Mouse (Mus musculus) liver, postnatal 0 days (tissue): ENCODE data around the gene Osbpl2. TPM values are rescaled to one million over a fixed set of nuclear protein-coding genes. Genes with fewer than 3 reads are reported as not detected.

Experiments used
- ATAC-seq: fragments of 200-750 bp; cut with Nextera tagmentation; 2 replicates; pipeline ENCODE4 v1.8.0; 2017; ENCODE audit warnings: mild to moderate bottlenecking, moderate library complexity
- DNase-seq: peaks from one replicate; pipeline ENCODE4 v3.0.0-alpha.2; 2016
- H3K27ac ChIP-seq: fragments of 300-500 bp; sonication (generic); 2 replicates; pipeline ENCODE4 v1.5.1; 2014; ENCODE audit warnings: antibody characterized with exemption, moderate library complexity, mild to moderate bottlenecking, low read depth
- H3K27me3 ChIP-seq: fragments of 300-500 bp; sonication (generic); 2 replicates; pipeline ENCODE4 v1.6.1; 2014; ENCODE audit warnings: low read length, control low read depth, mixed read lengths; ENCODE audit not compliant: insufficient read depth
- H3K36me3 ChIP-seq: fragments of 300-500 bp; sonication (generic); replicated peaks from 2 replicates; pipeline ENCODE4 v1.6.1; 2014; ENCODE audit warnings: mild to moderate bottlenecking, control low read depth, low read length, moderate library complexity, mixed read lengths; ENCODE audit not compliant: insufficient read depth
- H3K4me1 ChIP-seq: fragments of 300-500 bp; sonication (generic); 2 replicates; pipeline ENCODE4 v1.6.1; 2014; ENCODE audit warnings: antibody characterized with exemption, mild to moderate bottlenecking, control low read depth; ENCODE audit not compliant: insufficient read depth
- H3K4me2 ChIP-seq: fragments of 300-500 bp; sonication (generic); 2 replicates; pipeline ENCODE4 v1.6.1; 2014; ENCODE audit warnings: low read depth, mild to moderate bottlenecking, low read length, moderate library complexity, mixed read lengths
- H3K4me3 ChIP-seq: fragments of 300-500 bp; sonication (generic); 2 replicates; pipeline ENCODE4 v1.5.1; 2014; ENCODE audit warnings: low read depth, low read length
- H3K9ac ChIP-seq: fragments of 300-500 bp; sonication (generic); replicated peaks from 2 replicates; pipeline ENCODE4 v1.6.1; 2014; ENCODE audit warnings: mild to moderate bottlenecking, moderate library complexity
- H3K9me3 ChIP-seq: fragments of 300-500 bp; sonication (generic); 2 replicates; pipeline ENCODE4 v1.6.1; 2016; ENCODE audit warnings: mild to moderate bottlenecking, control low read depth, low read length, mixed read lengths
- CTCF ChIP-seq: sonication (generic); IDR thresholded peaks from 2 replicates; pipeline ENCODE4 v1.5.1; 2016; ENCODE audit warnings: antibody characterized with exemption, low read depth
- EP300 ChIP-seq: IDR thresholded peaks from 2 replicates; pipeline ENCODE4 v1.6.1; 2016; ENCODE audit warnings: antibody characterized with exemption, low read depth, mild to moderate bottlenecking
- WGBS: fragments of 180-500 bp; shearing (Covaris S2); extraction: QIAGEN DNeasy Blood & Tissue Kit; methylation state at CpG from one replicate; pipeline ENCODE4 v1.1.7; 2014; ENCODE audit not compliant: insufficient replicate concordance; 5-methylcytosine and 5-hydroxymethylcytosine counted together
- polyA plus RNA-seq: library from polyadenylated mRNA; unstranded; fragments of >200 nt; fragmentation: Nextera tagmentation; extraction: Ambion mirVana; gene quantifications from 2 replicates; pipeline ENCODE4 v1.2.1, GENCODE M21; 2015

The Osbpl2 gene
- polyA plus RNA-seq, 1 experiment from 2014 or later: 10.5 TPM

- WGBS: 70% methylated on average over 9 of the region's 9 CpGs
- no peaks in the 10 kb centered on the region for H3K27me3 ChIP-seq
Measured at GRCm38 (mm10) chr2:180201303-180201702, 82.2 kb downstream of the Osbpl2 start.

GRCm38 (mm10) chr2:180202263-180202662 is 83.2 kb downstream of the Osbpl2 start:
- no peaks in the 10 kb centered on the region for H3K4me1 ChIP-seq
- WGBS: 86% methylated on average over 14 of the region's 14 CpGs
- H3K27ac ChIP-seq: no peak overlapping the region
- ATAC-seq: no peak
- TF ChIP-seq EP300: no peak
- TF ChIP-seq CTCF: no peak
- no peak for DNase-seq
- no peaks in the 10 kb centered on the region for H3K27me3 ChIP-seq
- no peaks in the 10 kb centered on the region for H3K36me3 ChIP-seq
- no peak overlapping the region for H3K9ac ChIP-seq
- no peak overlapping the region for H3K4me2 ChIP-seq
- H3K4me3 ChIP-seq: no peak overlapping the region
- H3K9me3 ChIP-seq: no peaks in the 10 kb centered on the region

More at GRCm38 (mm10) chr2:180201303-180201702, 82.2 kb downstream of the Osbpl2 start:
- TF ChIP-seq CTCF (no peak), EP300 (no peak)
- Histone ChIP-seq H3K4me2 (no peak overlapping the region), H3K36me3 (no peaks in the 10 kb centered on the region), H3K27ac (no peak overlapping the region), H3K9me3 (no peaks in the 10 kb centered on the region), H3K4me1 (no peaks in the 10 kb centered on the region), H3K9ac (no peak overlapping the region), H3K4me3 (no peak overlapping the region)
- DNase-seq: no peak
- no peak for ATAC-seq

- no peaks in the 10 kb centered on the region for H3K27me3 ChIP-seq
- no peaks in the 10 kb centered on the region for H3K9me3 ChIP-seq
- H3K36me3 ChIP-seq: no peaks in the 10 kb centered on the region
- H3K9ac ChIP-seq: no peak overlapping the region
- DNase-seq: no peak
- 51% methylated on average over 10 of the region's 10 CpGs for WGBS
- no peaks in the 10 kb centered on the region for H3K4me1 ChIP-seq
- ATAC-seq: 0 out of 2 replicates have a peak, but pooled peaks have one; percentile 12
- H3K27ac ChIP-seq: no peak overlapping the region
- H3K4me3 ChIP-seq: no peak overlapping the region
- TF ChIP-seq EP300: no peak
- no peak for TF ChIP-seq CTCF
- no peak overlapping the region for H3K4me2 ChIP-seq
Measured at GRCm38 (mm10) chr2:180202805-180203204, 83.7 kb downstream of the Osbpl2 start.

- ATAC-seq: no peak
- H3K4me3 ChIP-seq: no peak overlapping the region
- no peaks in the 10 kb centered on the region for H3K4me1 ChIP-seq
- no peak overlapping the region for H3K27ac ChIP-seq
- no peak overlapping the region for H3K4me2 ChIP-seq
- no peak overlapping the region for H3K9ac ChIP-seq
- TF ChIP-seq CTCF (no peak), EP300 (no peak)
- DNase-seq: no peak
- H3K27me3 ChIP-seq: no peaks in the 10 kb centered on the region
- 83% methylated on average over 9 of the region's 9 CpGs for WGBS
- H3K9me3 ChIP-seq: no peaks in the 10 kb centered on the region
- H3K36me3 ChIP-seq: no peaks in the 10 kb centered on the region
Measured at GRCm38 (mm10) chr2:180204501-180204900, 85.4 kb downstream of the Osbpl2 start.

- DNase-seq (no peak), ATAC-seq (no peak)
- Histone ChIP-seq H3K9me3 (no peaks in the 10 kb centered on the region), H3K27me3 (no peaks in the 10 kb centered on the region), H3K4me2 (no peak overlapping the region), H3K4me1 (no peaks in the 10 kb centered on the region), H3K4me3 (no peak overlapping the region), H3K27ac (no peak overlapping the region), H3K9ac (no peak overlapping the region), H3K36me3 (no peaks in the 10 kb centered on the region)
- no peak for TF ChIP-seq CTCF
- TF ChIP-seq EP300: no peak
- 86% methylated on average over 12 of the region's 12 CpGs for WGBS
Measured at GRCm38 (mm10) chr2:180205083-180205955, 86.2 kb downstream of the Osbpl2 start.

- WGBS: 78% methylated on average over 2 of the region's 2 CpGs
- ATAC-seq (no peak), DNase-seq (no peak)
- no peaks in the 10 kb centered on the region for H3K9me3 ChIP-seq
- H3K27ac ChIP-seq: no peak overlapping the region
- no peaks in the 10 kb centered on the region for H3K27me3 ChIP-seq
- no peak for TF ChIP-seq EP300
- TF ChIP-seq CTCF: no peak
- no peak overlapping the region for H3K9ac ChIP-seq
- no peak overlapping the region for H3K4me2 ChIP-seq
- H3K4me1 ChIP-seq: no peaks in the 10 kb centered on the region
- no peaks in the 10 kb centered on the region for H3K36me3 ChIP-seq
- H3K4me3 ChIP-seq: no peak overlapping the region
Measured at GRCm38 (mm10) chr2:180205956-180206280, 86.8 kb downstream of the Osbpl2 start.
